Mouse (Mus musculus) CH12.LX (cell line): Measurements from ENCODE around the gene Ldb2.

Experiments
- CTCF ChIP-seq, 2 experiments: IDR thresholded peaks in 1 of 2; conservative IDR thresholded peaks in 1 of 2; 2 replicates each; pipeline ENCODE4 v1.5.1; 2011 to 2012; ENCODE audit warnings: low read depth in 2 of 2, low read length in 2 of 2, improper control_type of control experiment in 1 of 2, inconsistent platforms in 1 of 2, mild to moderate bottlenecking in 1 of 2, moderate library complexity in 1 of 2
- MEF2A ChIP-seq: IDR thresholded peaks from 2 replicates; pipeline ENCODE4 v1.6.1; 2014; ENCODE audit warnings: low read depth, mild to moderate bottlenecking, inconsistent platforms, low read length, improper control_type of control experiment, borderline replicate concordance
- MYC ChIP-seq: IDR thresholded peaks from 2 replicates; pipeline ENCODE4 v1.6.1; 2011; ENCODE audit warnings: low read depth, mild to moderate bottlenecking, improper control_type of control experiment, low read length
- POLR2A ChIP-seq: IDR thresholded peaks from 2 replicates; pipeline ENCODE4 v1.6.1; 2011; ENCODE audit warnings: low read depth, mild to moderate bottlenecking, improper control_type of control experiment, low read length
- ZC3H11A ChIP-seq: IDR thresholded peaks from 2 replicates; pipeline ENCODE4 v1.6.1; 2012; ENCODE audit warnings: low read depth, mild to moderate bottlenecking, inconsistent platforms, low read length, improper control_type of control experiment

DNA sequence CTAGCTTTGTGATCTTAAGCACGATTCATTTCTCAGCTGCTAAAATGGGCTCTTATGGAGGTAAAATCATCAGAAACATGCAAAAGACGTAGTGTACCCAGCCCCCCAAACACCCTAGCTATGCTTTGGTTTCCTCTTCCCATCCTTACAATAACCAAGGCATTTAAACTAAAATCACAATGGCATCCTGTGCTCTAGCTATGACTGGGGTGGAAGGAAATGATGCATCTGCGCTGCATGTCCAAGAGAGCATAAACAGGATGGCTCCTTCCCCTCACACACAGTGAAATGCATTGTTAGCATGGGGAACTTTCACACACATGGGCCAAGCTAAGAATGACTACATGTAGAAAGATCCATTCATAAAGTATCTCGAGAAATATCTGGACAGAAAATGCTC, 40.3 kb downstream of the Ldb2 start:
- no peak for TF ChIP-seq MYC
- no peak for TF ChIP-seq MEF2A
- no peak for TF ChIP-seq POLR2A
- TF ChIP-seq CTCF (conservative IDR thresholded peaks at IDR 0.05 in 1 of 2, IDR thresholded peaks at IDR 0.05 in 1 of 2; ENCODE audit: low read depth in 2 of 2, low read length in 2 of 2), result no peak
- TF ChIP-seq ZC3H11A, result no peak
